Mouse (Mus musculus): Measurements from ENCODE around the gene Lypd6. TPM values are rescaled to one million over a fixed set of nuclear protein-coding genes. Genes with fewer than 3 reads are reported as not detected.

Lypd6 gene
- total RNA-seq (2012; rRNA removed): not detected in 2 replicates
- polyA plus RNA-seq (2012; ENCODE audit: insufficient read depth in 1 of 2, insufficient read length in 2 of 2, low read depth in 1 of 2, low replicate concordance in 2 of 2, missing spikeins in 1 of 2): not detected

DNA sequence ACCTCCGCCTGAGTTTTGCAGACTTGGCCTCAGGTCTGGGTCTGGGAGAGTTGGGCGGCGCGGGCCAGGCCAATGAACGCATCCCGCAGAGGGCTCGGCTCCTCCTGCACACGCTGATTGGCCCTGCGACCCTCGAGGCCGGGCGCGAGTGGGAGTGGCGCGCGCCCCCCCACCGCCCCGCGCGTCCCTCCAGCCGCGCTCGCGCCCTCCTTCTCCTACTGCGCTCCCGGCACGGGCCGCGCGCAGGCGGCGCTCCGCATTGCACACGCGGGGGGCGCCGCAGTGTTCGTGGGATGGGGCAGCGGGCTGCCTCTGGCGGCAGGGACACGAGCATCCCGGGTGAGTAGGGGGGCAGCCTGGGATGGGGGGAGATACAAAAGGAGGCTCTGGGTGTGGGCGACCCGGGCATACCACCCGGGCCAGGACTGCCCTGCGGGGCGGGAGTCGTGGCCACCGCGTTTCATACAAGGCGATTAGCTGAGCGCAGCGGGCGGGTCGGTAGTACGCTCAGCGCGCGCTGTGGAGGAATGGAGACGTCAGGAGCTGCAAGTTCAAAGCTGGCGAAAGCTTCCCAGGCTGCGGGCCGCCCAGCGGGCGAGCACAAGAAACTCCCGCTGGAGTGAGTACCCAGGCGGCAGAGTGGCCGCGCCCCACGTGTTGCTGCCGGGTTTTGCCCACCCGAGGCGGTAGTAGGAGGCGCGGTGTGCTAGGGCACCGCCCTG lies at the start of gene Lypd6:
Gene Lypd6, plus strand, starts transcription at position 184 of the 722 bp plus-strand sequence.
- H3K27ac ChIP-seq (ENCODE audit: control insufficient read depth, low read depth, low read length): no peak within 1 kb of the TSS
- no peaks in the 10 kb centered on the region for H3K9me3 ChIP-seq (replicated peaks; ENCODE audit: insufficient read depth, low read length)
- no peak within 1 kb of the TSS for H3K9ac ChIP-seq (ENCODE audit: control insufficient read depth, low read depth, low read length, poor library complexity, severe bottlenecking)
- no peaks in the 10 kb centered on the region for H3K79me2 ChIP-seq (ENCODE audit: control insufficient read depth, insufficient read depth, low read length, poor library complexity)
- no peak for TF ChIP-seq MAFK (IDR thresholded peaks at IDR 0.05; ENCODE audit: borderline replicate concordance, low read depth, low read length)
- no peak for TF ChIP-seq SMC3 (IDR thresholded peaks at IDR 0.05; ENCODE audit: low read depth, low read length)
- no peak for TF ChIP-seq ZC3H11A (IDR thresholded peaks at IDR 0.05; ENCODE audit: low read depth, low read length)
- no peak for TF ChIP-seq BHLHE40 (IDR thresholded peaks at IDR 0.05; ENCODE audit: borderline replicate concordance, low read depth, low read length)
- TF ChIP-seq MYC (IDR thresholded peaks at IDR 0.05; ENCODE audit: low read depth, low read length): no peak
- no peak for TF ChIP-seq CTCF (IDR thresholded peaks at IDR 0.05 in 2 of 3, conservative IDR thresholded peaks at IDR 0.05 in 1 of 3; ENCODE audit: control insufficient read depth in 1 of 3, insufficient read depth in 1 of 3, low read depth in 2 of 3, low read length in 3 of 3, poor library complexity in 1 of 3, severe bottlenecking in 1 of 3)
- no peak for TF ChIP-seq MYB (IDR thresholded peaks at IDR 0.05; ENCODE audit: low read depth, low read length)
- H3K27me3 ChIP-seq (ENCODE audit: control insufficient read depth in 1 of 2, insufficient read depth in 2 of 2, low read length in 2 of 2): no peaks in the 10 kb centered on the region
- no peaks in the 10 kb centered on the region for H3K4me1 ChIP-seq (ENCODE audit: control insufficient read depth in 1 of 2, insufficient read depth in 2 of 2, low read length in 2 of 2)
- no peak within 1 kb of the TSS for H3K4me3 ChIP-seq (ENCODE audit: control insufficient read depth in 1 of 2, insufficient read depth in 1 of 2, low read depth in 2 of 2, low read length in 2 of 2)
- no peak for DNase-seq (ENCODE audit: low read depth, low spot score)
- H3K36me3 ChIP-seq (ENCODE audit: control insufficient read depth in 1 of 2, insufficient read depth in 2 of 2, low read length in 2 of 2): no peaks in the 10 kb centered on the region

DNA sequence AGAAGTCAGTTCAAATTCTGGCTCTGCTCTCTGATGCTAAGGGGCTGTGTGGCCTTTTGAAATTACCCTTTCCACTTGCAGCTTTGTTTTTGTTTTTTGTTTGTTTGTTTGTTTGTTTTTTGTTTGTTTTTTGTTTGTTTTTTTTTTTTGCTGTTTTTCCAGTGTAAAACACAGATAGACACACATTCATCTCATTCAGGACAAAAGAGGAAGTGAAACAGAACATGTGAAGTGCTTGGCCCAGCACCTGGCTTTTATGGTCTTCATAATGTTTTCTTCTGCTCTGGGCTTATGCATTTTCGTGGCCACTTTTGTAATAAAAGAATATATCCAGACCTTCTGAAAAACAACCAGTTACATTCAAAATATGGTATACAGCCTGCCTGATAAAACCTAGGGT lies 46.8 kb upstream of the Lypd6 start:
- Histone ChIP-seq H3K36me3 (ENCODE audit: control insufficient read depth in 1 of 2, insufficient read depth in 2 of 2, low read length in 2 of 2) (no peaks in the 10 kb centered on the region), H3K9me3 (replicated peaks; ENCODE audit: insufficient read depth, low read length) (no peaks in the 10 kb centered on the region)
- TF ChIP-seq MAZ (IDR thresholded peaks at IDR 0.05; ENCODE audit: low read depth, low read length) (no peak), USF2 (IDR thresholded peaks at IDR 0.05; ENCODE audit: borderline replicate concordance in 1 of 2, insufficient read depth in 1 of 2, low read depth in 1 of 2, low read length in 2 of 2) (no peak), CHD1 (IDR thresholded peaks at IDR 0.05; ENCODE audit: low read depth, low read length) (no peak), POLR2A (IDR thresholded peaks at IDR 0.05; ENCODE audit: control insufficient read depth in 1 of 2, insufficient read depth in 1 of 2, low read depth in 1 of 2, low read length in 2 of 2, poor library complexity in 1 of 2) (no peak), CTCF (IDR thresholded peaks at IDR 0.05 in 2 of 3, conservative IDR thresholded peaks at IDR 0.05 in 1 of 3; ENCODE audit: control insufficient read depth in 1 of 3, insufficient read depth in 1 of 3, low read depth in 2 of 3, low read length in 3 of 3, poor library complexity in 1 of 3, severe bottlenecking in 1 of 3) (no peak), USF1 (IDR thresholded peaks at IDR 0.05; ENCODE audit: low read depth, low read length) (no peak), ZMIZ1 (IDR thresholded peaks at IDR 0.05; ENCODE audit: low read depth, low read length) (no peak), MAX (IDR thresholded peaks at IDR 0.05; ENCODE audit: low read length) (no peak), SMC3 (IDR thresholded peaks at IDR 0.05; ENCODE audit: low read depth, low read length) (no peak), GATA1 (IDR thresholded peaks at IDR 0.05; ENCODE audit: low read depth, low read length) (no peak), MXI1 (IDR thresholded peaks at IDR 0.05; ENCODE audit: low read depth, low read length) (no peak), RAD21 (IDR thresholded peaks at IDR 0.05; ENCODE audit: low read depth, low read length) (no peak), MYB (IDR thresholded peaks at IDR 0.05; ENCODE audit: low read depth, low read length) (no peak), HCFC1 (IDR thresholded peaks at IDR 0.05; ENCODE audit: low read depth, low read length) (no peak), UBTF (IDR thresholded peaks at IDR 0.05; ENCODE audit: borderline replicate concordance, insufficient read depth, low read depth, low read length) (no peak), ZNF384 (IDR thresholded peaks at IDR 0.05; ENCODE audit: low read depth, low read length) (no peak), JUND (IDR thresholded peaks at IDR 0.05; ENCODE audit: low read depth, low read length) (no peak), RCOR1 (IDR thresholded peaks at IDR 0.05; ENCODE audit: low read depth, low read length) (no peak), KAT2A (conservative IDR thresholded peaks at IDR 0.05; ENCODE audit: low read depth, low read length) (no peak), BHLHE40 (IDR thresholded peaks at IDR 0.05; ENCODE audit: borderline replicate concordance, low read depth, low read length) (no peak)

More for the DNA sequence above, 46.8 kb upstream of the Lypd6 start:
- H3K27ac ChIP-seq (ENCODE audit: control insufficient read depth, low read depth, low read length): no peak overlapping the region
- no peak for DNase-seq (ENCODE audit: low read depth, low spot score)
- no peak overlapping the region for H3K4me3 ChIP-seq (ENCODE audit: control insufficient read depth in 1 of 2, insufficient read depth in 1 of 2, low read depth in 2 of 2, low read length in 2 of 2)
- no peaks in the 10 kb centered on the region for H3K4me1 ChIP-seq (ENCODE audit: control insufficient read depth in 1 of 2, insufficient read depth in 2 of 2, low read length in 2 of 2)
- H3K9ac ChIP-seq (ENCODE audit: control insufficient read depth, low read depth, low read length, poor library complexity, severe bottlenecking): no peak overlapping the region
- no peaks in the 10 kb centered on the region for H3K27me3 ChIP-seq (ENCODE audit: control insufficient read depth in 1 of 2, insufficient read depth in 2 of 2, low read length in 2 of 2)
- no peaks in the 10 kb centered on the region for H3K79me2 ChIP-seq (ENCODE audit: control insufficient read depth, insufficient read depth, low read length, poor library complexity)
